Mouse (Mus musculus): ENCODE measurements around the gene Cers6.

The Cers6 gene

GRCm38 (mm10) chr2:69061313-69061712, 200.1 kb downstream of the Cers6 start:
- DNase-seq (ENCODE audit: low read depth, low spot score) = no peak

- no peak for DNase-seq (ENCODE audit: low read depth, low spot score)
Measured at GRCm38 (mm10) chr2:69061910-69062689, 200.9 kb downstream of the Cers6 start.

GRCm38 (mm10) chr2:69064759-69065158, 203.5 kb downstream of the Cers6 start:
- DNase-seq (ENCODE audit: low read depth, low spot score) = no peak

GRCm38 (mm10) chr2:69071440-69072235, 210.4 kb downstream of the Cers6 start:
- DNase-seq (ENCODE audit: low read depth, low spot score) = no peak

- no peak for DNase-seq (ENCODE audit: low read depth, low spot score)
Measured at GRCm38 (mm10) chr2:69077189-69077588, 215.9 kb downstream of the Cers6 start.

GRCm38 (mm10) chr2:69080760-69081159, 219.5 kb downstream of the Cers6 start:
- no peak for DNase-seq (ENCODE audit: low read depth, low spot score)

GRCm38 (mm10) chr2:69082499-69083197, 221.4 kb downstream of the Cers6 start:
- DNase-seq (ENCODE audit: low read depth, low spot score) = no peak

- DNase-seq (ENCODE audit: low read depth, low spot score) = no peak
Measured at GRCm38 (mm10) chr2:69083198-69083509, 221.9 kb downstream of the Cers6 start.

GRCm38 (mm10) chr2:69084416-69084815, 223.2 kb downstream of the Cers6 start:
- DNase-seq (ENCODE audit: low read depth, low spot score) = peak; percentile 57

GRCm38 (mm10) chr2:69086505-69087260, 225.4 kb downstream of the Cers6 start:
- no peak for DNase-seq (ENCODE audit: low read depth, low spot score)

- no peak for DNase-seq (ENCODE audit: low read depth, low spot score)
Measured at GRCm38 (mm10) chr2:69095836-69096235, 234.6 kb downstream of the Cers6 start.

GRCm38 (mm10) chr2:69096821-69097220, 235.6 kb downstream of the Cers6 start:
- DNase-seq (ENCODE audit: low read depth, low spot score) = no peak

- DNase-seq (ENCODE audit: low read depth, low spot score) = no peak
Measured at GRCm38 (mm10) chr2:69097526-69097925, 236.3 kb downstream of the Cers6 start.

- no peak for DNase-seq (ENCODE audit: low read depth, low spot score)
Measured at GRCm38 (mm10) chr2:69098701-69099100, 237.5 kb downstream of the Cers6 start.

- no peak for DNase-seq (ENCODE audit: low read depth, low spot score)
Measured at GRCm38 (mm10) chr2:69099147-69099546, 237.9 kb downstream of the Cers6 start.

GRCm38 (mm10) chr2:69100706-69101105, 239.5 kb downstream of the Cers6 start:
- peak; percentile 49 for DNase-seq (ENCODE audit: low read depth, low spot score)

- no peak for DNase-seq (ENCODE audit: low read depth, low spot score)
Measured at GRCm38 (mm10) chr2:69103526-69103925, 242.3 kb downstream of the Cers6 start.

GRCm38 (mm10) chr2:69104511-69105145, 243.4 kb downstream of the Cers6 start:
- no peak for DNase-seq (ENCODE audit: low read depth, low spot score)

- no peak for DNase-seq (ENCODE audit: low read depth, low spot score)
Measured at GRCm38 (mm10) chr2:69109246-69109645, 248.0 kb downstream of the Cers6 start.

GRCm38 (mm10) chr2:69109710-69110109, 248.5 kb downstream of the Cers6 start:
- DNase-seq (ENCODE audit: low read depth, low spot score) = no peak

GRCm38 (mm10) chr2:69112609-69113008, 251.4 kb downstream of the Cers6 start:
- no peak for DNase-seq (ENCODE audit: low read depth, low spot score)

Measured in forelimb bud, embryonic 11.5 days (tissue).